Mouse (Mus musculus) CH12.LX (cell line): Measurements from ENCODE around the gene Lcn12. TPM values are rescaled to one million over a fixed set of nuclear protein-coding genes. Genes with fewer than 3 reads are reported as not detected.
A peak's percentile ranks its signal among the peaks of the same experiment; 100 is the strongest.

ENCODE experiments used
- DNase-seq: peaks from one replicate; pipeline ENCODE4 v3.0.0-alpha.2; 2013; ENCODE audit errors: extremely low read depth
- H3K27ac ChIP-seq: 2 replicates; pipeline ENCODE4 v1.5.1; 2012; ENCODE audit warnings: low read depth, mild to moderate bottlenecking, control low read depth, moderate library complexity; ENCODE audit not compliant: insufficient read depth
- H3K27me3 ChIP-seq: replicated peaks from 2 replicates; pipeline ENCODE3; 2012; ENCODE audit warnings: inconsistent platforms
- H3K36me3 ChIP-seq, 2 experiments: replicated peaks in 1 of 2; 2 replicates each; pipeline versions ENCODE3 to v1.6.1; 2012; ENCODE audit warnings: inconsistent platforms in 1 of 2, low read length in 1 of 2, mild to moderate bottlenecking in 1 of 2, mixed read lengths in 1 of 2, moderate library complexity in 1 of 2; ENCODE audit not compliant: control insufficient read depth in 1 of 2, insufficient read depth in 1 of 2
- H3K4me1 ChIP-seq, 2 experiments: 2 replicates each; pipeline ENCODE4 v1.6.1; 2012; ENCODE audit warnings: inconsistent platforms in 1 of 2, moderate library complexity in 1 of 2; ENCODE audit not compliant: insufficient read depth in 2 of 2, control insufficient read depth in 1 of 2
- H3K4me2 ChIP-seq: 2 replicates; pipeline ENCODE4 v1.6.1; 2012; ENCODE audit warnings: low read depth, mild to moderate bottlenecking, control low read depth; ENCODE audit not compliant: poor library complexity, insufficient read depth, severe bottlenecking
- H3K4me3 ChIP-seq, 3 experiments: fragments of 150-350 bp in 1 of 3; sonication (generic) in 1 of 3; replicated peaks in 1 of 3; 2 replicates each; pipeline versions ENCODE3 to v1.5.1; 2011 to 2012; ENCODE audit warnings: low read depth in 2 of 3, low read length in 2 of 3, mild to moderate bottlenecking in 2 of 3, moderate library complexity in 2 of 3, control low read depth in 1 of 3, improper control_type of control experiment in 1 of 3, inconsistent platforms in 1 of 3, mixed read lengths in 1 of 3; ENCODE audit not compliant: poor library complexity in 1 of 3
- H3K79me2 ChIP-seq: replicated peaks from 2 replicates; pipeline ENCODE4 v1.6.1; 2012; ENCODE audit warnings: mild to moderate bottlenecking, moderate library complexity; ENCODE audit not compliant: control insufficient read depth, poor library complexity, insufficient read depth, severe bottlenecking; ENCODE audit errors: extremely low read depth
- H3K9ac ChIP-seq: 2 replicates; pipeline ENCODE4 v1.6.1; 2012; ENCODE audit warnings: low read depth, mild to moderate bottlenecking, control low read depth, moderate library complexity; ENCODE audit not compliant: insufficient read depth
- H3K9me3 ChIP-seq: replicated peaks from 2 replicates; pipeline ENCODE3; 2012; ENCODE audit warnings: low read length, inconsistent platforms, mixed read lengths
- BHLHE40 ChIP-seq: IDR thresholded peaks from 2 replicates; pipeline ENCODE4 v1.6.1; 2011; ENCODE audit warnings: mild to moderate bottlenecking, low read depth, low read length, improper control_type of control experiment
- CHD1 ChIP-seq: IDR thresholded peaks from 2 replicates; pipeline ENCODE4 v1.6.1; 2012; ENCODE audit warnings: low read depth, low read length, improper control_type of control experiment, inconsistent platforms
- CTCF ChIP-seq, 2 experiments: IDR thresholded peaks in 1 of 2; conservative IDR thresholded peaks in 1 of 2; 2 replicates each; pipeline ENCODE4 v1.5.1; 2011 to 2012; ENCODE audit warnings: low read depth in 2 of 2, low read length in 2 of 2, improper control_type of control experiment in 1 of 2, inconsistent platforms in 1 of 2, mild to moderate bottlenecking in 1 of 2, moderate library complexity in 1 of 2
- EP300 ChIP-seq: IDR thresholded peaks from 2 replicates; pipeline ENCODE4 v1.6.1; 2011; ENCODE audit warnings: low read length, improper control_type of control experiment
- GABPA ChIP-seq: IDR thresholded peaks from 2 replicates; pipeline ENCODE4 v1.6.1; 2012; ENCODE audit warnings: low read depth, low read length, improper control_type of control experiment, inconsistent platforms; ENCODE audit not compliant: insufficient replicate concordance
- IRF4 ChIP-seq: IDR thresholded peaks from 2 replicates; pipeline ENCODE4 v1.6.1; 2014; ENCODE audit warnings: low read depth, mild to moderate bottlenecking, inconsistent platforms, low read length, improper control_type of control experiment
- MAX ChIP-seq: IDR thresholded peaks from 2 replicates; pipeline ENCODE4 v1.6.1; 2011; ENCODE audit warnings: low read length, improper control_type of control experiment
- MYC ChIP-seq: IDR thresholded peaks from 2 replicates; pipeline ENCODE4 v1.6.1; 2011; ENCODE audit warnings: low read depth, mild to moderate bottlenecking, improper control_type of control experiment, low read length
- PAX5 ChIP-seq: IDR thresholded peaks from 2 replicates; pipeline ENCODE4 v1.6.1; 2012; ENCODE audit warnings: low read length, inconsistent platforms, mixed read lengths
- RCOR1 ChIP-seq: conservative IDR thresholded peaks from 2 replicates; pipeline ENCODE4 v1.6.1; 2012; ENCODE audit warnings: low read depth, mild to moderate bottlenecking, inconsistent platforms, low read length, improper control_type of control experiment
- TCF12 ChIP-seq: IDR thresholded peaks from 2 replicates; pipeline ENCODE4 v1.6.1; 2014; ENCODE audit warnings: low read depth, mild to moderate bottlenecking, inconsistent platforms, low read length, improper control_type of control experiment
- USF1 ChIP-seq: IDR thresholded peaks from 2 replicates; pipeline ENCODE4 v1.6.1; 2014; ENCODE audit warnings: low read depth, mild to moderate bottlenecking, inconsistent platforms, low read length, improper control_type of control experiment
- ZMIZ1 ChIP-seq: IDR thresholded peaks from 2 replicates; pipeline ENCODE4 v1.6.1; 2012; ENCODE audit warnings: low read depth, mild to moderate bottlenecking, inconsistent platforms, low read length, improper control_type of control experiment
- ZNF384 ChIP-seq: IDR thresholded peaks from 2 replicates; pipeline ENCODE4 v1.6.1; 2012; ENCODE audit warnings: low read depth, low read length, improper control_type of control experiment, inconsistent platforms
- dilution Hi-C: fragments of 300-500 bp; cut with MboI; formaldehyde crosslinking; loops from 2 replicates; pipeline ENCODE4 v1.14.3; 2020; ENCODE audit warnings: low sequenced_read_pairs; ENCODE audit not compliant: extremely low pct_unique_long_range_greater_than_20kb, extremely low pct_ligation_motif_present
- in situ Hi-C: fragments of 300-500 bp; cut with MboI; formaldehyde crosslinking; loops from 3 replicates; pipeline ENCODE4 v1.14.3; 2019; ENCODE audit warnings: low sequenced_read_pairs, low pct_ligation_motif_present, low pct_unique_long_range_greater_than_20kb, mixed read lengths
- polyA plus RNA-seq: library from polyadenylated mRNA; unstranded; fragments of >175 nt; gene quantifications from 2 replicates; pipeline ENCODE4 v1.2.1, GENCODE M21; 2012; ENCODE audit warnings: low read depth; ENCODE audit not compliant: insufficient read length
- total RNA-seq, 2 experiments: library from RNA; depleted of rRNA; stranded (reverse); fragments of 300-350 nt in 1 of 2; fragments of >200 nt in 1 of 2; gene quantifications; 2 replicates each; pipeline ENCODE4 v1.2.3; 2012 to 2014

Lcn12 gene
- total and polyA plus RNA-seq, 3 experiments, result not detected

DNA sequence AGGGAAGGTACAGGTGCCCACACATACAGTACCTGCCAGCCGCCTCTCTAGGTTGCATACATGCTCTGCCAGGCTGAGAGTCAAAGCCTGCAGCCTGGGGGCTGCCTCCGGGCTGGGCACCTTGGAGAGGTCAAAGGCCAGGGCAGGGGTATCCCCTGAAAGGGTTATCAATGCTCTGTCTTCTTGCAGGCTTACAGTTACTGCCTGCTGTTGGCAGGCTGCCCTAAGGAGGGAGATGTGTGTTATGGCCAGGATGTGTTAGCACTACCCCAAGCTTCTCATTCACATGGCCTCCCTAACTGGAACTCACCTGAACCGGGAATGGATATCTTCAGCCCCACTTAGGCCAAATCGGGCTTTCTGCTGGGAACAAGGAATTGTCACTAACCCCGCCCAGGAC lies 33.6 kb downstream of the Lcn12 start:
- Histone ChIP-seq H3K4me2 (peak overlapping the region; percentile 77), H3K79me2 (peaks cover 2% of the 10 kb centered on the region; the same call in 1 of the 2 replicates), H3K9me3 (no peaks in the 10 kb centered on the region), H3K9ac (peak overlapping the region; percentile 47), H3K36me3 (peaks cover 11 to 29% of the 10 kb centered on the region in 2 experiments), H3K4me3 (peak overlapping the region; percentile 68 to 90 (median 74)), H3K27ac (no peak overlapping the region)
- DNase-seq, result no peak
- in situ Hi-C loops, result no loop called here
- dilution Hi-C loops, result no loop called here
- TF ChIP-seq MAX (no peak), GABPA (no peak), MYC (no peak), ZMIZ1 (no peak), USF1 (no peak), PAX5 (no peak), CHD1 (no peak), EP300 (no peak), ZNF384 (no peak), BHLHE40 (no peak), CTCF (conservative IDR thresholded peaks at IDR 0.05 in 1 of 2, IDR thresholded peaks at IDR 0.05 in 1 of 2; ENCODE audit: low read depth in 2 of 2, low read length in 2 of 2) (no peak), RCOR1 (no peak), TCF12 (no peak)
- TF ChIP-seq, all 38 proteins: peak for 0
- no peaks in the 10 kb centered on the region for H3K27me3 ChIP-seq
- peaks cover 21 to 38% of the 10 kb centered on the region in 2 experiments for H3K4me1 ChIP-seq

DNA sequence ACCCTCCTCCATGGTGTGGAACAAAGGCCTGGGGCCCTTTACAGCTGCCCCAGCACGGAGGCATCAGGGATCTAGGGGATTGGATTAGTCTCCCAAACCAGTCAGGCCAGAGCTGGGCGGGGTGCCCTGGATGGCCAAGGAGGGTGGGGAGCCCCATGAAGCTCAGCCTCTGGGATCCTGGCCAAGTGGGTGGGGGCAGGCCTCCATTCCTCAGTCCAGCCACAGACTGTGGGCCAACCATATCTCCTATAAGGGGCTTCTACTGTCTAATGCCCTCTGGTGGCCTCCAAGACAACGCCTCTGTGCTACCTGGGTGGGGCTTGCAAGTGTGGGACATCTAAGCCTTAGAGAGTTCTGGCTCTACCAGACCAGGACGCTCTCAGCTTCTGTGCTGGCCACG lies 34.8 kb downstream of the Lcn12 start:
- Histone ChIP-seq H3K4me1 (peaks cover 9 to 25% of the 10 kb centered on the region in 2 experiments), H3K27me3 (no peaks in the 10 kb centered on the region), H3K4me2 (no peak overlapping the region), H3K4me3 (no peak overlapping the region), H3K9me3 (no peaks in the 10 kb centered on the region), H3K9ac (no peak overlapping the region), H3K36me3 (peaks cover 11 to 29% of the 10 kb centered on the region in 2 experiments), H3K27ac (no peak overlapping the region), H3K79me2 (peaks cover 2% of the 10 kb centered on the region; the same call in 1 of the 2 replicates)
- no peak for DNase-seq
- dilution Hi-C loops, result no loop called here
- in situ Hi-C loops, result no loop called here
- TF ChIP-seq CTCF (conservative IDR thresholded peaks at IDR 0.05 in 1 of 2, IDR thresholded peaks at IDR 0.05 in 1 of 2; ENCODE audit: low read depth in 2 of 2, low read length in 2 of 2) (peak in 1 of 2 experiments; percentile 16; a peak in 2 of 4 replicates), IRF4 (no peak)
